Mouse (Mus musculus): Measurements from ENCODE around the gene Keap1.
"Not testable (repeated sequence)": the region's sequence is repeated elsewhere in the genome, so short reads cannot be mapped to it uniquely, and the experiment has no call there.

The Keap1 gene

GRCm38 (mm10) chr9:21233805-21234204, 5.4 kb downstream of the Keap1 start:
- no peak for DNase-seq (ENCODE audit: extremely low read depth, insufficient read length, low spot score)

- no peak for DNase-seq (ENCODE audit: extremely low read depth, insufficient read length, low spot score)
These were observed 5.8 kb downstream of the Keap1 start for GRCm38 (mm10) chr9:21233366-21233765.

GRCm38 (mm10) chr9:21232867-21233266, 6.3 kb downstream of the Keap1 start:
- DNase-seq (ENCODE audit: extremely low read depth, insufficient read length, low spot score) = no peak

- no peak for DNase-seq (ENCODE audit: extremely low read depth, insufficient read length, low spot score)
These were observed 7.6 kb downstream of the Keap1 start for GRCm38 (mm10) chr9:21231551-21231950.

- DNase-seq (ENCODE audit: extremely low read depth, insufficient read length, low spot score) = no peak
These were observed 11.8 kb downstream of the Keap1 start for GRCm38 (mm10) chr9:21227342-21227741.

- no peak for DNase-seq (ENCODE audit: extremely low read depth, insufficient read length, low spot score)
These were observed 13.8 kb downstream of the Keap1 start for GRCm38 (mm10) chr9:21225415-21225758.

GRCm38 (mm10) chr9:21224576-21225414, 14.4 kb downstream of the Keap1 start:
- peak; percentile 73 for DNase-seq (ENCODE audit: extremely low read depth, insufficient read length, low spot score)

- DNase-seq (ENCODE audit: extremely low read depth, insufficient read length, low spot score) = no peak
These were observed 15.3 kb downstream of the Keap1 start for GRCm38 (mm10) chr9:21223906-21224305.

- not testable (repeated sequence) for DNase-seq (ENCODE audit: extremely low read depth, insufficient read length, low spot score)
These were observed 15.7 kb downstream of the Keap1 start for GRCm38 (mm10) chr9:21223490-21223889.

- DNase-seq (ENCODE audit: extremely low read depth, insufficient read length, low spot score) = peak; percentile 47
These were observed 17.7 kb downstream of the Keap1 start for GRCm38 (mm10) chr9:21221383-21221929.

- DNase-seq (ENCODE audit: extremely low read depth, insufficient read length, low spot score) = peak; percentile 83
These were observed 18.4 kb downstream of the Keap1 start for GRCm38 (mm10) chr9:21220490-21221382.

GRCm38 (mm10) chr9:21219820-21220219, 19.3 kb downstream of the Keap1 start:
- no peak for DNase-seq (ENCODE audit: extremely low read depth, insufficient read length, low spot score)

GRCm38 (mm10) chr9:21216050-21216841, 22.9 kb downstream of the Keap1 start:
- no peak for DNase-seq (ENCODE audit: extremely low read depth, insufficient read length, low spot score)

- DNase-seq (ENCODE audit: extremely low read depth, insufficient read length, low spot score) = no peak
These were observed 25.5 kb downstream of the Keap1 start for GRCm38 (mm10) chr9:21213617-21214190.

GRCm38 (mm10) chr9:21211624-21212023, 27.5 kb downstream of the Keap1 start:
- DNase-seq (ENCODE audit: extremely low read depth, insufficient read length, low spot score) = no peak

GRCm38 (mm10) chr9:21210821-21211220, 28.3 kb downstream of the Keap1 start:
- no peak for DNase-seq (ENCODE audit: extremely low read depth, insufficient read length, low spot score)

GRCm38 (mm10) chr9:21208626-21209025, 30.5 kb downstream of the Keap1 start:
- DNase-seq (ENCODE audit: extremely low read depth, insufficient read length, low spot score) = no peak

GRCm38 (mm10) chr9:21206848-21207247, 32.3 kb downstream of the Keap1 start:
- no peak for DNase-seq (ENCODE audit: extremely low read depth, insufficient read length, low spot score)

- no peak for DNase-seq (ENCODE audit: extremely low read depth, insufficient read length, low spot score)
These were observed 34.5 kb downstream of the Keap1 start for GRCm38 (mm10) chr9:21204528-21205272.

GRCm38 (mm10) chr9:21204156-21204527, 35.0 kb downstream of the Keap1 start:
- no peak for DNase-seq (ENCODE audit: extremely low read depth, insufficient read length, low spot score)

Data from 3134 (cell line).